Mouse (Mus musculus): ENCODE results near the gene Speer4a. TPM values are rescaled to one million over a fixed set of nuclear protein-coding genes. Genes with fewer than 3 reads are reported as not detected.
"Not testable (repeated sequence)": the region's sequence is repeated elsewhere in the genome, so short reads cannot be mapped to it uniquely, and the experiment has no call there.

Speer4a gene
- 0.04 and 0.08 TPM in 2 replicates for polyA plus RNA-seq (2012; rRNA removed)

- H3K27ac ChIP-seq (ENCODE audit: insufficient read depth, low read length); H3K4me1 ChIP-seq (ENCODE audit: control insufficient read depth, insufficient read depth, low read length); H3K4me3 ChIP-seq (ENCODE audit: insufficient read depth, low read length): not testable (repeated sequence)
These were observed at the start of gene Speer4a for GRCm38 (mm10) chr5:26039458-26039857. Speer4a (minus strand) TSS chr5:26039558.

DNA sequence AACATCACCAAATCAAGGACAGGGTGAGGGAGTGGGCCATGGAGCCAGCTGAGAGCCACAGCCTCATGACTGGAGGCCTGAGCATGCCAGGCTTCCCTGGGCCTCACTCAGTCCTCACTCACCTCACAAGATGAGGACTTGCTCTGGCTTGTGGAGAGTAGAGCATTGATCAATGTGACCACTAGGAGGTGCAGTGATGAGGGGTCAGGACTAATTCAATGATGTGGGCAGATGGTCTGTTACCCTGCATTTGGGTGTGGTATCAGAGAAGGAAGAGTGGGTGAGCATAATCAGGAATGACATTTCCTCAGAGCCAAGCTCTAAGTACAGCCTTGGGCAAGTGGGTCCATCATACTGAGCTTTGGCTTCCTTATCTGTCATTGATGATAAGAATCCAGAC, 39.7 kb upstream of the Speer4a start:
- H3K4me1 ChIP-seq (ENCODE audit: control insufficient read depth, insufficient read depth, low read length); H3K27ac ChIP-seq (ENCODE audit: insufficient read depth, low read length); H3K4me3 ChIP-seq (ENCODE audit: insufficient read depth, low read length): not testable (repeated sequence)

DNA sequence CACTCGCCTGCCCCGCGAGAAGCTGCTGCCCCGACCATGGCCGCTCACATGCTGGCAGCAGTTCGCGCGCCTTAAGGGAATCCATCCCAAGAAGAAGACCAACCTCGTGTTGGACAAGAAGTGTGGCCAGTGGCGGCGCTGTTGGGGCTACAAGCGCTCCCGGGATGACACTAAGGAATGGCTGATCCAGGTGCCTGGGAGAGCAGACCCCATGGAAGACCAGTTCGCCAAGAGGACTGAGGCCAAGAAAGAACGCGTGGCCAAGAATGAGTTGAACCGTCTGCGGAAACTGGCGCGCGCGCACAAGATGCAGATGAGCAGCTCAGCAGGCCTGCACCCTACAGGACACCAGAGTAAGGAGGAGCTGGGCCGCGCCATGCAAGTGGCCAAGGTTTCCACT, 31.4 kb upstream of the Speer4a start:
- Histone ChIP-seq H3K27ac (ENCODE audit: insufficient read depth, low read length) (no peak overlapping the region), H3K4me3 (ENCODE audit: insufficient read depth, low read length) (no peak overlapping the region), H3K4me1 (ENCODE audit: control insufficient read depth, insufficient read depth, low read length) (no peaks in the 10 kb centered on the region)
- no peak for TF ChIP-seq POLR2A (IDR thresholded peaks at IDR 0.05; ENCODE audit: extremely low read depth, insufficient read depth, low read length)
- no peak for TF ChIP-seq CTCF (IDR thresholded peaks at IDR 0.05; ENCODE audit: extremely low read depth, insufficient read depth, low read length)

DNA sequence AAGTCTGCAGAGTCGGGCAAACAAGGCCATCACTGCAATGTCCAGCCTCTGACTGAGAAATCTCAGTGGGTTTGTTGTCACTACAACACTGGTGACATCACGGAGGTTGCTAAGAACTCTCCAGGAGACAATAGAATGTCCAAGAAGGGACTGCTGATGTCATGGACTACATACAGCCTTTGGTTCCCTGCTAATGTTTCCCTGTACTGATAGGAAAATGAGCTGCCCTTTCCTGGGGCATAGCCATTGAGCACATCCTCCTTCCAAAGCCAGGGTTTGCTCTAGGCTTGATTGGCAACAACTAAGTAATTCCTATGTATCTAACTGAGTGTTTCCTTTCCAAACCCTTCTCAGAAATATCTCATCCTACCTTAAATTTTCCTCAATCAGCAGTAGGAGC, 19.1 kb upstream of the Speer4a start, which contains the start of gene Gm7347:
Gene Gm7347, minus strand, starts transcription at position 101 of the 400 bp plus-strand sequence.
- H3K27ac ChIP-seq (ENCODE audit: insufficient read depth, low read length): not testable (repeated sequence)

DNA sequence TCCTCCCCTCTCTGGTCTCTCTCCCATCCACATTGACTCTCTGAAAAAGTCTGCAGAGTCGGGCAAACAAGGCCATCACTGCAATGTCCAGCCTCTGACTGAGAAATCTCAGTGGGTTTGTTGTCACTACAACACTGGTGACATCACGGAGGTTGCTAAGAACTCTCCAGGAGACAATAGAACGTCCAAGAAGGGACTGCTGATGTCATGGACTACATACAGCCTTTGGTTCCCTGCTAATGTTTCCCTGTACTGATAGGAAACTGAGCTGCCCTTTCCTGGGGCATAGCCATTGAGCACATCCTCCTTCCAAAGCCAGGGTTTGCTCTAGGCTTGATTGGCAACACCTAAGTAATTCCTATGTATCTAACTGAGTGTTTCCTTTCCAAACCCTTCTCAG, 16.5 kb downstream of the Speer4a start, which contains the start of gene Gm5862:
Gene Gm5862, minus strand, starts transcription at position 101 of the 400 bp plus-strand sequence.
- H3K27ac ChIP-seq (ENCODE audit: insufficient read depth, low read length); H3K4me3 ChIP-seq (ENCODE audit: insufficient read depth, low read length); H3K4me1 ChIP-seq (ENCODE audit: control insufficient read depth, insufficient read depth, low read length): not testable (repeated sequence)

More for the DNA sequence above, 19.1 kb upstream of the Speer4a start, which contains the start of gene Gm7347:
- not testable (repeated sequence) for H3K4me3 ChIP-seq (ENCODE audit: insufficient read depth, low read length); H3K4me1 ChIP-seq (ENCODE audit: control insufficient read depth, insufficient read depth, low read length)

- H3K27ac ChIP-seq (ENCODE audit: insufficient read depth, low read length); H3K4me1 ChIP-seq (ENCODE audit: control insufficient read depth, insufficient read depth, low read length); H3K4me3 ChIP-seq (ENCODE audit: insufficient read depth, low read length): not testable (repeated sequence)
These were observed 31.7 kb downstream of the Speer4a start for GRCm38 (mm10) chr5:26007697-26008096.

DNA sequence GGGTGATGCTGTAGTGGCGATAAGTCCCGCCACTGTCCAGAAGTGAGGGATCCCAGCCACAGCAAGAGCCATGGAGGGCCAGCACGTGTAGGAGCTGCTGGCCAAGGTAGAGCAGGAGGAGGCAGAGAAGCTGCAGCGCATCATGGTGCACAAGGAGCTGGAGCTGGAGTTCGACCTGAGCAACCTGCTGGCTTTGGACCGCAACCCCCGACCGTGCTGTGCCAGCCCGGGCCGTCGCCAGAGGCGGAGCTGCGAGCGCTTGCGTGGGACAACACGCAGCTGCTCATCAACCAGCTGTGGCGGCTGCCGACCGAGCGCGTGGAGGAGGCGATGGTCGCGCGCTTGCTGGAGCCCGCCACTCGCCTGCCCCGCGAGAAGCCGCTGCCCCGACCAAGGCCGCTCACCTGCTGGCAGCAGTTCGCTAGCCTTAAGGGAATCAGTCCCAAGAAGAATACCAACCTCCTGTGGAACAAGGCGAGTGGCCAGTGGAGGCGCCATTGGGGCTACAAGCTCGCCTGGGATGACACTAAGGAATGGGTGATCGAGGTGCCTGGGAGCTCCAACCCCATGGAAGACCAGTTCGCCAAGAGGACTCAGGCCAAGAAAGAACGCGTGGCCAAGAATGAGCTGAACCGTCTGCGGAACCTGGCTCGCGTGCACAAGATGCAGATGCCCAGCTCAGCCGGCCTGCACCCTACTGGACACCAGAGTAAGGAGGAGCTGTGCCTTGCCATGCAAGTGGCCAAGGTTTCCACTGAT, 32.2 kb downstream of the Speer4a start:
- not testable (repeated sequence) for H3K27ac ChIP-seq (ENCODE audit: insufficient read depth, low read length); H3K4me1 ChIP-seq (ENCODE audit: control insufficient read depth, insufficient read depth, low read length)

DNA sequence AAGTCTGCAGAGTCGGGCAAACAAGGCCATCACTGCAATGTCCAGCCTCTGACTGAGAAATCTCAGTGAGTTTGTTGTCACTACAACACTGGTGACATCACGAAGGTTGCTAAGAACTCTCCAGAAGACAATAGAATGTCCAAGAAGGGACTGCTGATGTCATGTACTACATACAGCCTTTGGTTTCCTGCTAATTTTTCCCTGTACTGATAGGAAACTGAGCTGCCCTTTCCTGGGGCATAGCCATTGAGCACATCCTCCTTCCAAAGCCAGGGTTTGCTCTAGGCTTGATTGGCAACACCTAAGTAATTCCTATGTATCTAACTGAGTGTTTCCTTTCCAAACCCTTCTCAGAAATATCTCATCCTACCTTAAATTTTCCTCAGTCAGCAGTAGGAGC, 34.7 kb downstream of the Speer4a start, which contains the start of gene Gm1979:
Gene Gm1979, minus strand, starts transcription at position 101 of the 400 bp plus-strand sequence.
- not testable (repeated sequence) for H3K4me3 ChIP-seq (ENCODE audit: insufficient read depth, low read length); H3K27ac ChIP-seq (ENCODE audit: insufficient read depth, low read length); H3K4me1 ChIP-seq (ENCODE audit: control insufficient read depth, insufficient read depth, low read length)

More for the DNA sequence above, 32.2 kb downstream of the Speer4a start:
- peak overlapping the region; percentile 4 for H3K4me3 ChIP-seq (ENCODE audit: insufficient read depth, low read length)

GRCm38 (mm10) chr5:25988550-25988949, 50.8 kb downstream of the Speer4a start, which contains the start of gene Gm21698:
Gm21698 (minus strand) TSS chr5:25988650.
- H3K4me3 ChIP-seq (ENCODE audit: insufficient read depth, low read length); H3K27ac ChIP-seq (ENCODE audit: insufficient read depth, low read length); H3K4me1 ChIP-seq (ENCODE audit: control insufficient read depth, insufficient read depth, low read length): not testable (repeated sequence)

Other genes with a start within 250 kb of the Speer4a start
- gene Gm21663, start 97.2 kb downstream of the Speer4a start, polyA plus RNA-seq (2012; rRNA removed): not detected in 2 replicates
- not detected in 2 replicates for gene Gm21671, start 85.1 kb downstream of the Speer4a start, polyA plus RNA-seq (2012; rRNA removed)
- not detected in 2 replicates for gene Gm21680, start 66.9 kb downstream of the Speer4a start, polyA plus RNA-seq (2012; rRNA removed)
- not detected in 2 replicates for gene Gm21698, start 50.9 kb downstream of the Speer4a start, polyA plus RNA-seq (2012; rRNA removed)
- gene Gm1979, start 34.8 kb downstream of the Speer4a start, polyA plus RNA-seq (2012; rRNA removed): not detected in 2 replicates
- not detected in 2 replicates for gene Gm5862, start 16.6 kb downstream of the Speer4a start, polyA plus RNA-seq (2012; rRNA removed)
- gene Gm7347, start 19.0 kb upstream of the Speer4a start, polyA plus RNA-seq (2012; rRNA removed): not detected in 2 replicates
- not detected in 2 replicates for gene Gm10471, start 49.7 kb upstream of the Speer4a start, polyA plus RNA-seq (2012; rRNA removed)
- not detected in 2 replicates for gene 5031410I06Rik, start 65.8 kb upstream of the Speer4a start, polyA plus RNA-seq (2012; rRNA removed)
- not detected in 2 replicates for gene Gm10220, start 81.9 kb upstream of the Speer4a start, polyA plus RNA-seq (2012; rRNA removed)
- gene Gm7361, start 218.1 kb upstream of the Speer4a start, polyA plus RNA-seq (2012; rRNA removed): 0.45 and 0.58 TPM in 2 replicates

Data from cortical plate, adult 2 months (tissue).